Mouse (Mus musculus) lung, adult 2 months (tissue): ENCODE measurements around the gene Slco2b1.

ENCODE experiments used
- CTCF ChIP-seq: fragments of 200-500 bp; IDR thresholded peaks from 2 replicates; pipeline ENCODE4 v1.5.1; 2011; ENCODE audit warnings: mild to moderate bottlenecking, low read length, control low read depth; ENCODE audit not compliant: insufficient read depth
- POLR2A ChIP-seq: fragments of 200-500 bp; IDR thresholded peaks from 2 replicates; pipeline ENCODE4 v1.6.1; 2011; ENCODE audit warnings: low read depth, mild to moderate bottlenecking, control low read depth, low read length, borderline replicate concordance; ENCODE audit errors: extremely low read depth

DNA sequence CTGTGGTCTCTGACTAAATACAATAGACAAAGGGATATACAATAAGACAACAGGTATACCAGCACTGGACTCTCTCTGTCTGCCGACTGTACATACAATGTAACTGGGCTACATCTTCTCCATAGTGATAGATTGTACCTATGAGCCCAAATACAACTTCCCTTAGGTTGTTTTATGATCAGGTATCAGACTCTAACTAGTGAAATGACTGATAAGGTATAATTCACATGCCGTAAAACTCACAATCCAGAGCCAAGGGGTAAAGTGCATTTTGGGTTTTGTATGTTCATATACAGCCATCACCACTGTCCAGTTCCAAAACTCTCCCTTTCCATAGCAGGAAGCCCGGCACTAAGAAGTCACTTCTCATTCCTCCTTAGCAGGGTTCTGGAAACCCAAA, 17.8 kb downstream of the Slco2b1 start:
- no peak for TF ChIP-seq POLR2A
- no peak for TF ChIP-seq CTCF
